Mouse (Mus musculus) neural tube, embryonic 14.5 days (tissue): ENCODE measurements at regions not wholly inside any gene's neighbourhood (a gene's known extent, or its start where the extent isn't known, plus 50 kb on each side); places are given as distances from the start of the nearest gene placed in this dataset.

ENCODE experiments used
- ATAC-seq: fragments of 200-750 bp; cut with Nextera tagmentation; 2 replicates; pipeline ENCODE4 v1.8.0; 2017; ENCODE audit warnings: low read depth, mild to moderate bottlenecking, moderate TSS enrichment, moderate library complexity
- H3K27ac ChIP-seq: fragments of 300-500 bp; sonication (generic); 2 replicates; pipeline ENCODE4 v1.5.1; 2014; ENCODE audit warnings: low read depth, mild to moderate bottlenecking, control low read depth, low read length, moderate library complexity, mixed read lengths
- H3K27me3 ChIP-seq: fragments of 300-500 bp; sonication (generic); 2 replicates; pipeline ENCODE4 v1.6.1; 2014; ENCODE audit warnings: low read length; ENCODE audit not compliant: control insufficient read depth, insufficient read depth
- H3K36me3 ChIP-seq: fragments of 300-500 bp; sonication (generic); 2 replicates; pipeline ENCODE4 v1.6.1; 2014; ENCODE audit warnings: low read length, mixed read lengths; ENCODE audit not compliant: control insufficient read depth, insufficient read depth
- H3K4me1 ChIP-seq: fragments of 300-500 bp; sonication (generic); 2 replicates; pipeline ENCODE4 v1.6.1; 2014; ENCODE audit warnings: low read length; ENCODE audit not compliant: control insufficient read depth, insufficient read depth
- H3K4me2 ChIP-seq: fragments of 300-500 bp; sonication (generic); 2 replicates; pipeline ENCODE4 v1.6.1; 2014; ENCODE audit warnings: mild to moderate bottlenecking, low read depth, low read length, control low read depth
- H3K4me3 ChIP-seq: fragments of 300-500 bp; sonication (generic); 2 replicates; pipeline ENCODE4 v1.5.1; 2014; ENCODE audit warnings: low read depth, low read length, control low read depth, mixed read lengths
- H3K9ac ChIP-seq: fragments of 300-500 bp; sonication (generic); replicated peaks from 2 replicates; pipeline ENCODE4 v1.6.1; 2014; ENCODE audit warnings: low read depth, mild to moderate bottlenecking, control low read depth, low read length, mixed read lengths
- H3K9me3 ChIP-seq: fragments of 300-500 bp; sonication (generic); 2 replicates; pipeline ENCODE4 v1.6.1; 2016; ENCODE audit warnings: low read length; ENCODE audit not compliant: control insufficient read depth
- WGBS: fragments of 180-500 bp; shearing (Covaris S2); extraction: QIAGEN DNeasy Blood & Tissue Kit; methylation state at CpG from one replicate; pipeline ENCODE4 v1.1.7; 2014; 5-methylcytosine and 5-hydroxymethylcytosine counted together

DNA sequence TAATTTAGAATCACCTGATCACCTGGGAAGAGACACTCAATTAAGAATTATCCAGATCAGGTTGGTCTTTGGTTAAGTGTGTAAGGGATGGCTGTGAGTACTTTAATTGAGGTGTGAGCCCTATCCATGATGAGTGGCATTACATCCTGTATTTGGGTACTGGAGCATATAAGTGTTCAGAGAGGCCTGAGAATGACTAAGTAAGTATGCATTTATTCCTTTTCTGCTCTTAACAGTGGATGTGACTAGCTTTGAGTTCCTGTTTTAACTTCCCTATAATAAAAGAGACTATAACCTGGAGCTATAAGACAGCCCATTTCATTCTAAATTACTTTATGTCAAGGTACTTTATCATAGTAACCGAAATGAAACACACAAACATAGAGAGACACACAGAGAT lies 421.4 kb upstream of the Klf4 start:
- no peak overlapping the region for H3K4me3 ChIP-seq
- no peak overlapping the region for H3K4me2 ChIP-seq
- 84% methylated on average over 1 of the region's 1 CpGs for WGBS
- H3K27me3 ChIP-seq, result no peaks in the 10 kb centered on the region
- H3K9ac ChIP-seq, result no peak overlapping the region
- no peaks in the 10 kb centered on the region for H3K36me3 ChIP-seq
- no peak for ATAC-seq
- H3K9me3 ChIP-seq, result no peaks in the 10 kb centered on the region
- H3K4me1 ChIP-seq, result no peaks in the 10 kb centered on the region
- H3K27ac ChIP-seq, result no peak overlapping the region

DNA sequence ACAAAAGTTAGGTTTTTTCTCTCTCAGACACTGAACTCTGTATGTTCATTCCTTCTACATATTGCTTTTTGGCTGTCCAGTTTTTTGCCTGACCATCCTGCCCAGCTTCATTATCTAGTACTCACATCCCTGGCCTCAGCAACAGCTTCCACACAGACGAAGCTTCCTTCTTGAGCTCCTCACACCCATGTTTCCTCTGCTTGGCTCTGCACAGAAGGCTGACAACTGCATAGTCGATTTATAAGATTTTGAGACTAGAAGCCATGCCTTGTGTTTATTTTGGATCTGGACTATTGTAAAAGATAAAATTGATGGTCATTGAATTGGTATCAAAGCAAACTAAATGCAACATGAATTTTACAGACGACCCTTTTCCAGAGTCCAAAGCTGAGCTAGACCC lies 420.0 kb upstream of the Klf4 start:
- H3K36me3 ChIP-seq, result no peaks in the 10 kb centered on the region
- H3K27me3 ChIP-seq, result no peaks in the 10 kb centered on the region
- 86% methylated on average over 3 of the region's 3 CpGs for WGBS
- H3K9me3 ChIP-seq, result no peaks in the 10 kb centered on the region
- no peak overlapping the region for H3K4me3 ChIP-seq
- H3K9ac ChIP-seq, result no peak overlapping the region
- no peak overlapping the region for H3K4me2 ChIP-seq
- no peaks in the 10 kb centered on the region for H3K4me1 ChIP-seq
- no peak overlapping the region for H3K27ac ChIP-seq
- no peak for ATAC-seq

DNA sequence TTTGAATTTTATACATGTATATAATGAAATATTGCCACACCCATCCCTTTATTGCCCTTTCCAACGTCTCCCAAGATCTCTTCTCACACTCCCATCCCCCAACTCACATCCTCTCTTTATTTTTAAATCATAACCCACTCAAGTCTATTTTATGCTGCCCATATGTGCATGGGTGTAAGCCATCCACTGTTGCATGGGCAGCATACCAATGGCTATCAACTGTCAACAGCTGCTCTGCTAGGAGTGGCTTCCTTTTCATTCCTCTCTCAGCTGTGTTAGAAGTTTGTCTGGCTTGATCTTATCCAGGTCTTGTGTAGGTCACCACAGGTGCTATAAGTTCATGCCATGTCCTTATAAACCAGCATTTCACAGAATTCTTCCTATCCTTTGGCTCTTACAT lies 409.2 kb upstream of the Klf4 start:
- ATAC-seq, result no peak
- Histone ChIP-seq H3K9ac (no peak overlapping the region), H3K27ac (no peak overlapping the region), H3K27me3 (no peaks in the 10 kb centered on the region), H3K36me3 (no peaks in the 10 kb centered on the region), H3K4me1 (no peaks in the 10 kb centered on the region), H3K4me2 (no peak overlapping the region), H3K9me3 (no peaks in the 10 kb centered on the region), H3K4me3 (no peak overlapping the region)
- WGBS, result 43% methylated on average over 1 of the region's 1 CpGs

DNA sequence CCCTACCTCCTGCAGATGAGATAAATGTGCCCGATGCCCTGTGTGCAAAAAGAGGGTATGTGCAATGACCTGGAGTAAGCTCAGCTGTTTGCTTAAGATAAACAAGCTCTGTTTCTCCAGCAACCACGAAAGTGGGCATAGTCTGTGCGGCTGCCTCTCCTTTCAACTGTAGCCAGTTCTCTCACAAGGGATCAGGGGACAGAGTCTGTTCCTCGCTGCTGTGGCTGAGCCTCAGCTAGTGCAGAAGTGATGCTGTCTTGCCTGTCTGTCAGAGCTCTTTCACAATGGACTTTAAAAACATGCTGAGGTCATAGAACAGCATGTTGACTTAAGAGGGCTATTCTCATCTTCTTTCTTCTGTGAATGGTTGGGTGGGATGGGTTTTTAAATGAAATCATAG lies 406.1 kb upstream of the Klf4 start:
- H3K4me3 ChIP-seq, result no peak overlapping the region
- no peak overlapping the region for H3K27ac ChIP-seq
- H3K4me2 ChIP-seq, result no peak overlapping the region
- H3K36me3 ChIP-seq, result no peaks in the 10 kb centered on the region
- H3K4me1 ChIP-seq, result no peaks in the 10 kb centered on the region
- H3K27me3 ChIP-seq, result no peaks in the 10 kb centered on the region
- 75% methylated on average over 4 of the region's 4 CpGs for WGBS
- ATAC-seq, result no peak
- H3K9me3 ChIP-seq, result no peaks in the 10 kb centered on the region
- no peak overlapping the region for H3K9ac ChIP-seq

DNA sequence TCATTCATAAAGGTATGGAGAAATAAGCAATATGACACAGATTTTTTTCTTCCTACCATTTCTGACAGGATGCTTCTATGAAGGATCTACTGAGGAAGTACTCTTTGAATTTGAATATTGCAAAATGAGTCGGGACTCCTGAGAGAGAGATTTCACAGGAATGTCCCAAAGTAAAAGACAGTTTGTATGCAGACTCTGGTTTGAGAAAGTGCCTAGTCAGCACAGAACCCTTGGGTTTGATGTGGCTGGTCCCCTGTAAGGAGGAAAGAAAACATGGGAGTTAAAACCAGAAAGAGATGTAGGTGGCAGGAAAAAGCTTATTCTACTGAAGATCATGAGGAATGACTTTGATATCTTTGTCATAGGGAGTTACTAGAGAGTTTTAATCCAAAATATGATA lies 405.6 kb upstream of the Klf4 start:
- no peak for ATAC-seq
- Histone ChIP-seq H3K9ac (no peak overlapping the region), H3K27me3 (no peaks in the 10 kb centered on the region), H3K4me2 (no peak overlapping the region), H3K36me3 (no peaks in the 10 kb centered on the region), H3K4me1 (no peaks in the 10 kb centered on the region), H3K27ac (no peak overlapping the region), H3K9me3 (no peaks in the 10 kb centered on the region), H3K4me3 (no peak overlapping the region)
- 89% methylated on average over 1 of the region's 1 CpGs for WGBS

DNA sequence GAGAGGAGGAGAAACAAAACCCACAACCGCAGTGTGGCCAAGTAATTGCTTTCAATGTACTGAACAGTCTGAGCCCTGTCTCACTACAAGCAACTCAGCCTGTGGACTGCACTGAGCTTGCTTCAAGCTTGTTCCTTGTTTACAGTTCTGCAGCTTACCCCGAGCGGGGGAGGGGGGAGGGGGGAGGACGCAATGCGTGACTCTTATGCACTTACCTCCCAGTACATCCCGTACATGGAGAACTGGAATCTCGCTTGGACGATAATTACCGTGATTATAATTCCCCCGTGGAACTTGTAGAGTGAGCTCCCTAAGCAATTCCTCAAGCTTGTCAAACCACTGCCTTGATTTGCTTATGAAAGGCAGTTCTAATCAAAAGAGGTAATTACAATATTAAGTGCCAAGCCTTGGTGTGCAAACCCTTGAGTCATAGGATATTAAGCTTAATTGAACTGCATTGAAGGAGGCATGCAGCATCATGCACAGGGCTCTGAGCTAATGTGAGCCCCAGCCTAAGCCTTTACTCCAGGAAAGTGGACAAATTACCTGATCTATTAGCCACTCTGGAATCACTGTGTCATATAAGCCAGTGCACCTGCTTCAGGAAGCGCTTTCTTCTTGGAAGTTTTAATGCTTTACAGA lies 397.0 kb upstream of the Klf4 start:
- WGBS, result 50% methylated on average over 11 of the region's 11 CpGs
- peak; percentile 92 for ATAC-seq
- Histone ChIP-seq H3K27me3 (no peaks in the 10 kb centered on the region), H3K4me3 (no peak overlapping the region), H3K36me3 (no peaks in the 10 kb centered on the region), H3K4me2 (peak overlapping the region; percentile 21; the same call in 1 of the 2 replicates), H3K4me1 (no peaks in the 10 kb centered on the region), H3K9me3 (no peaks in the 10 kb centered on the region), H3K9ac (no peak overlapping the region), H3K27ac (0 out of 2 replicates have a peak overlapping the region, but pooled peaks have one; percentile 17)

DNA sequence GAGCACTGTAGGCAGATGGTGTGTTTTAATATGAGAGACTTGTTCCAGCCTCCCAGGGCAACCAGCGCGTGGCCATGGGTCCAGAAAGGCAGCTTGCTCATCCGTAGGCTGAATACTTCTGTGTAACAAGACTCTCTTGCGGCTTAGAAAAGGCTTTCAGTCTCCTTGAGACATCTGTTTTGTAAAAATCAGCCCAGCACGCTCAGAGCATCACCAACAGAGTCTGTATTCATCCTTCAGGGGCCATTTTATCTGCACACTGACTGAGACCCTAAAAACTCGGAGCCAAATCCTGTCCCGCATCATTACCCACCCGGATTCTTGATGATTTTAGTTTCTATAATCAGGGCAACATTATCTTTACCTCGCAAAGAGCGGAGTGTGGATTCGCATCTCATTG lies 396.4 kb upstream of the Klf4 start:
- H3K27me3 ChIP-seq, result no peaks in the 10 kb centered on the region
- ATAC-seq, result peak; percentile 28; the same call in 1 of the 2 replicates
- no peaks in the 10 kb centered on the region for H3K4me1 ChIP-seq
- WGBS, result 56% methylated on average over 11 of the region's 11 CpGs
- no peaks in the 10 kb centered on the region for H3K36me3 ChIP-seq
- no peak overlapping the region for H3K4me3 ChIP-seq
- H3K27ac ChIP-seq, result 0 out of 2 replicates have a peak overlapping the region, but pooled peaks have one; percentile 17
- H3K9me3 ChIP-seq, result no peaks in the 10 kb centered on the region
- peak overlapping the region; percentile 21; the same call in 1 of the 2 replicates for H3K4me2 ChIP-seq
- no peak overlapping the region for H3K9ac ChIP-seq

DNA sequence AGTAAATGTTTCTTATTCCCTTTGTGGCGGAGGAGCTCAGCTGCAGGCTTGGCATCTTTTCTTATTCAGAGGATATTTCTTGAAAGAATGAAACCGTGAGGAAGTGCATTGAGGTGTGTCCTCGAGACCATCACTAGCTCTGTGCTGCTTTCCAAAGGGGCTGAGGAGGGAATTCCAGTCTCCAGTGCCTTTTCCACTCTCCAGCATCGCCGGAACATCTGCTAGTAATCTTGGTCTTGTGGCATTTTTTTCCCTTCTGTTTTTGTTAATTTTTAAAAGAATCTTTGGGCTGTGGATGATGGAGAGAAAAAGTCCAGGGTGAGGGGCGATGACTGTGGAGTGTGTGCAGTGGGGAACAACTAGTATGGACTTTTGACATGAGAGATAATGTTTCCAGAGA lies 395.9 kb upstream of the Klf4 start:
- WGBS, result 76% methylated on average over 6 of the region's 6 CpGs
- Histone ChIP-seq H3K36me3 (no peaks in the 10 kb centered on the region), H3K4me2 (no peak overlapping the region), H3K27me3 (no peaks in the 10 kb centered on the region), H3K4me1 (no peaks in the 10 kb centered on the region), H3K27ac (no peak overlapping the region), H3K9me3 (no peaks in the 10 kb centered on the region), H3K9ac (no peak overlapping the region), H3K4me3 (no peak overlapping the region)
- no peak for ATAC-seq

DNA sequence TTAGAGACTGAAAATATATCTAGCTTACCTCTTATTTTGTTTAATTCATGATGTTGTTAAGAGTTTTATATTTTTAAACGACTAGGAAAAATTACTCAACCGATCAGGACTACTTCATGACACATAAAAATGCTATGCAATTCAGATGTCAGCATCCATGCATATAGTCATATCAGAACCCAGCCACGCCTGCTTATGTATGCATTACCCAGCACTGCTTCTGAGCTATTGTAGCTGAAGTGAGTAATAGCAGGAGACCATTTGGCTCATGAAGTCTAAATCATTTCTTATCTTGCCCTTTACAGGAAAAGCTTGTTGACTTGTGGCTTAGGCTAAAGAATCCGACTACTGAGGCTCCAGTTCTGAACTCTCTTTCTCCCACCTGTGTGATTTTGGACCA lies 395.1 kb upstream of the Klf4 start:
- WGBS, result 80% methylated on average over 4 of the region's 4 CpGs

More for the DNA sequence above, 395.1 kb upstream of the Klf4 start:
- no peak for ATAC-seq
- H3K4me3 ChIP-seq, result no peak overlapping the region
- no peaks in the 10 kb centered on the region for H3K27me3 ChIP-seq
- H3K9me3 ChIP-seq, result no peaks in the 10 kb centered on the region
- no peak overlapping the region for H3K4me2 ChIP-seq
- no peaks in the 10 kb centered on the region for H3K36me3 ChIP-seq
- H3K9ac ChIP-seq, result no peak overlapping the region
- no peak overlapping the region for H3K27ac ChIP-seq
- H3K4me1 ChIP-seq, result no peaks in the 10 kb centered on the region
